Mouse (Mus musculus): ENCODE results near the gene Gm28038. TPM values are rescaled to one million over a fixed set of nuclear protein-coding genes. Genes with fewer than 3 reads are reported as not detected.

The Gm28038 gene
- polyA plus RNA-seq, 1 experiment from 2014 or later, result not detected

GRCm38 (mm10) chr2:30258600-30258999, 22.2 kb upstream of the Gm28038 start:
- Histone ChIP-seq H3K9me3 (replicated peaks) (no peaks in the 10 kb centered on the region), H3K27ac (replicated peaks) (no peak overlapping the region), H3K4me1 (peaks cover 31% of the 10 kb centered on the region), H3K4me2 (no peak overlapping the region), H3K36me3 (peaks cover 85% of the 10 kb centered on the region), H3K4me3 (replicated peaks) (no peak overlapping the region), H3K9ac (replicated peaks) (no peak overlapping the region), H3K27me3 (replicated peaks) (no peaks in the 10 kb centered on the region)
- no peak for ATAC-seq (ENCODE audit: low FRiP score)
- WGBS, result 82% methylated on average over 4 of the region's 4 CpGs

- H3K4me3 ChIP-seq (replicated peaks), result no peak overlapping the region
- H3K36me3 ChIP-seq, result peaks cover 93% of the 10 kb centered on the region
- no peak for ATAC-seq (ENCODE audit: low FRiP score)
- no peak overlapping the region for H3K4me2 ChIP-seq
- WGBS, result 89% methylated on average over 15 of the region's 15 CpGs
- H3K27ac ChIP-seq (replicated peaks), result no peak overlapping the region
- no peak overlapping the region for H3K9ac ChIP-seq (replicated peaks)
- no peaks in the 10 kb centered on the region for H3K27me3 ChIP-seq (replicated peaks)
- peaks cover 38% of the 10 kb centered on the region for H3K4me1 ChIP-seq
- no peaks in the 10 kb centered on the region for H3K9me3 ChIP-seq (replicated peaks)
These were observed 21.4 kb upstream of the Gm28038 start for GRCm38 (mm10) chr2:30259131-30260064.

DNA sequence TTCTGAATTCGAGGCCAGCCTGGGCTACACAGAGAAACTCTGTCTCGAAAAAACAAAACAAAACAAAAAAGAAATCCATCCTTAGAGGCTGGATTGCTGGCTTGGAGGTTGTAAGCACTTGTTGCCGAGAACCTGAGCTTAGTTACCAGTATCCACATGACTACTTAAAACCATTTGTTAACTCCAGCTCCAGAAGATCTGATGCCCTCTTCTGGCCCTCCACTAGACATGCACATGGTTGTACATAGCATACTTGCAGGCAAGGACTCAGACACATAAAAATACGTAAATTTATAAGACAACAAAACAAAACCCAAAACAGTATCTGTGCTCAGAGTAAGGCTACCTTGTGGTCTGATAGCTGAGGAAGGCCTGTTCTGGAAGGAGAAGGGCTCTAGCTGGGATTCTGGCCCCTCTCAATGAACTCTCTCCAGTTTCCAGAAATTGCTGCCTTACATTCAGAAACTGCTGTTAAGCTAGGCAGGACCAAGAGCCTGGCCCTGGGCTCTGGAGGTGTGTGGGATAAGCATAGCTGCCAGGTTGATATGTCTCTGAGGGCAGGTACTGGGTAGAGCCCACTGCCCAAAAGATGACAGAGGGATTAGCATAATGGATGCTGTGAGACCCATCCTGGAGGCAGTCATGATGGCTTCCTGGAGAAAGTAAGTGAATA, 19.6 kb upstream of the Gm28038 start:
- peaks cover 55% of the 10 kb centered on the region for H3K4me1 ChIP-seq
- H3K4me2 ChIP-seq, result no peak overlapping the region
- no peaks in the 10 kb centered on the region for H3K27me3 ChIP-seq (replicated peaks)
- WGBS, result 91% methylated on average over 4 of the region's 4 CpGs
- no peak overlapping the region for H3K27ac ChIP-seq (replicated peaks)
- H3K9ac ChIP-seq (replicated peaks), result no peak overlapping the region
- H3K9me3 ChIP-seq (replicated peaks), result no peaks in the 10 kb centered on the region
- H3K4me3 ChIP-seq (replicated peaks), result no peak overlapping the region
- H3K36me3 ChIP-seq, result peaks cover 84% of the 10 kb centered on the region
- no peak for ATAC-seq (ENCODE audit: low FRiP score)

GRCm38 (mm10) chr2:30261921-30262839, 18.7 kb upstream of the Gm28038 start:
- Histone ChIP-seq H3K9ac (replicated peaks) (no peak overlapping the region), H3K4me2 (no peak overlapping the region), H3K36me3 (peaks cover 75% of the 10 kb centered on the region), H3K27ac (replicated peaks) (peak overlapping the region; percentile 28; the same call in 1 of the 2 replicates), H3K27me3 (replicated peaks) (no peaks in the 10 kb centered on the region), H3K9me3 (replicated peaks) (no peaks in the 10 kb centered on the region), H3K4me3 (replicated peaks) (no peak overlapping the region), H3K4me1 (peaks cover 64% of the 10 kb centered on the region)
- 83% methylated on average over 18 of the region's 18 CpGs for WGBS
- ATAC-seq (ENCODE audit: low FRiP score), result no peak

- Histone ChIP-seq H3K27me3 (replicated peaks) (no peaks in the 10 kb centered on the region), H3K36me3 (peaks cover 67% of the 10 kb centered on the region), H3K4me1 (peaks cover 58% of the 10 kb centered on the region), H3K4me3 (replicated peaks) (no peak overlapping the region), H3K27ac (replicated peaks) (peak overlapping the region; percentile 37; the same call in 1 of the 2 replicates), H3K4me2 (no peak overlapping the region), H3K9ac (replicated peaks) (no peak overlapping the region), H3K9me3 (replicated peaks) (no peaks in the 10 kb centered on the region)
- WGBS, result 40% methylated on average over 4 of the region's 4 CpGs
- peak; percentile 60 for ATAC-seq (ENCODE audit: low FRiP score)
These were observed 17.9 kb upstream of the Gm28038 start for GRCm38 (mm10) chr2:30262840-30263441.

GRCm38 (mm10) chr2:30263811-30264210, 17.0 kb upstream of the Gm28038 start:
- peaks cover 56% of the 10 kb centered on the region for H3K4me1 ChIP-seq
- no peak overlapping the region for H3K4me3 ChIP-seq (replicated peaks)
- 94% methylated on average over 6 of the region's 6 CpGs for WGBS
- no peak overlapping the region for H3K27ac ChIP-seq (replicated peaks)
- H3K36me3 ChIP-seq, result peaks cover 61% of the 10 kb centered on the region
- no peaks in the 10 kb centered on the region for H3K9me3 ChIP-seq (replicated peaks)
- no peaks in the 10 kb centered on the region for H3K27me3 ChIP-seq (replicated peaks)
- no peak for ATAC-seq (ENCODE audit: low FRiP score)
- no peak overlapping the region for H3K4me2 ChIP-seq
- no peak overlapping the region for H3K9ac ChIP-seq (replicated peaks)

- Histone ChIP-seq H3K4me1 (peaks cover 53% of the 10 kb centered on the region), H3K36me3 (peaks cover 53% of the 10 kb centered on the region)
These were observed 15.9 kb upstream of the Gm28038 start for GRCm38 (mm10) chr2:30264671-30265519.

DNA sequence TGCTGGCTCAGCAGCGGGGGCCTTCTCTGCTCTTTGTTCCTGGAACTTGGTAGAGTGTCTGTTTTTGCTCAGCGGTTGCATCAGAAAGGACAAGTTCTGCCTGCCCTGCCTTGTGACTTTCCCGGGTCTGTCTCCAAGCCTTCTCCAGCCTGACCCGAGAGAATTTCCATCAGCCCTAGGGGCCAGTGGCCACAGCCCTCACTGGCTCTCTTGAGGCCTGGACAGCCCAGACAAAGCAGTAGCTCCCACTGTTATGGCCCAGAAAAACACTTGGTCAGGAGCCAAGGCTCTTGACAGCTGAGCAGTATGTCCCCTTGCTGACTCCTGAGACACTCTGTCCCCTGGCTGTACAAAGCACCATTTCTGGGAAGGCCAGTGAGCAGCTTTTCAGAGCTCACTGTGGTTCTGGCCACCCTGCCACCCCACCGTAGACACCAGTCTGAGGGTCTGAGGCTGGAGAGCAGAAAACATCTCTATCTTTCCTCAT, 15.0 kb upstream of the Gm28038 start, which contains the start of gene Phyhd1:
Gene Phyhd1 (plus strand): TSS at position 437 of the 487 bp plus-strand sequence.
- H3K4me3 ChIP-seq (replicated peaks), result no peak within 1 kb of the TSS
- peaks cover 56% of the 10 kb centered on the region for H3K4me1 ChIP-seq
- 43% methylated on average over 5 of the region's 5 CpGs for WGBS
- no peak within 1 kb of the TSS for H3K4me2 ChIP-seq
- H3K9ac ChIP-seq (replicated peaks), result no peak within 1 kb of the TSS
- no peaks in the 10 kb centered on the region for H3K9me3 ChIP-seq (replicated peaks)
- H3K27ac ChIP-seq (replicated peaks), result peak within 1 kb of the TSS; percentile 71
- peaks cover 46% of the 10 kb centered on the region for H3K36me3 ChIP-seq
- no peak; the same call in 1 of the 2 replicates for ATAC-seq (ENCODE audit: low FRiP score)
- no peaks in the 10 kb centered on the region for H3K27me3 ChIP-seq (replicated peaks)

More at GRCm38 (mm10) chr2:30264671-30265519, 15.9 kb upstream of the Gm28038 start:
- Histone ChIP-seq H3K27ac (replicated peaks) (peak overlapping the region; percentile 71; the same call in 1 of the 2 replicates), H3K4me2 (no peak overlapping the region), H3K9ac (replicated peaks) (no peak overlapping the region), H3K4me3 (replicated peaks) (no peak overlapping the region), H3K9me3 (replicated peaks) (no peaks in the 10 kb centered on the region), H3K27me3 (replicated peaks) (no peaks in the 10 kb centered on the region)
- WGBS, result 67% methylated on average over 7 of the region's 7 CpGs
- no peak for ATAC-seq (ENCODE audit: low FRiP score)

- H3K4me1 ChIP-seq, result peaks cover 56% of the 10 kb centered on the region
- H3K4me3 ChIP-seq (replicated peaks), result no peak overlapping the region
- no peak overlapping the region for H3K9ac ChIP-seq (replicated peaks)
- ATAC-seq (ENCODE audit: low FRiP score), result no peak
- peaks cover 40% of the 10 kb centered on the region for H3K36me3 ChIP-seq
- peak overlapping the region; percentile 71 for H3K27ac ChIP-seq (replicated peaks)
- 34% methylated on average over 4 of the region's 4 CpGs for WGBS
- H3K27me3 ChIP-seq (replicated peaks), result no peaks in the 10 kb centered on the region
- H3K9me3 ChIP-seq (replicated peaks), result no peaks in the 10 kb centered on the region
- H3K4me2 ChIP-seq, result no peak overlapping the region
These were observed 14.4 kb upstream of the Gm28038 start for GRCm38 (mm10) chr2:30266392-30266941.

DNA sequence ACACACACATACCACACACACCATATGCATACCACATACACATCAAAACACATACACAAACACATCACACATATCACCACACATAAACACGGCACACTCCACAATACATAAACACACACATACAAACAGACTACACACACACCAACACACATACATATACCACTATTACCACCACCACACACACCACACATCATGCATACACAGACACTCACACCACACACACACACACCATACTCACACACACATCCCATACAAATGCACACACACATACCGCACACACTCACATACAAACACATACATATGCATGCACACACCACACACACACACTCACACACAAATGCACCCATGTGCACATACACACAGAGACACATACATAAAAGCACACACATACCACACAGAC, 13.4 kb upstream of the Gm28038 start:
- peaks cover 47% of the 10 kb centered on the region for H3K4me1 ChIP-seq
- no peak overlapping the region for H3K4me3 ChIP-seq (replicated peaks)
- H3K36me3 ChIP-seq, result peaks cover 30% of the 10 kb centered on the region
- no peak overlapping the region for H3K4me2 ChIP-seq
- no peak overlapping the region for H3K9ac ChIP-seq (replicated peaks)
- H3K27ac ChIP-seq (replicated peaks), result no peak overlapping the region
- no peaks in the 10 kb centered on the region for H3K9me3 ChIP-seq (replicated peaks)
- H3K27me3 ChIP-seq (replicated peaks), result no peaks in the 10 kb centered on the region
- WGBS, result 94% methylated on average over 2 of the region's 2 CpGs
- no peak for ATAC-seq (ENCODE audit: low FRiP score)
